Mouse (Mus musculus) c-Kit-positive CD71-positive TER-119-negative erythroid progenitor cells, embryonic 14.5 days (primary cell): Measurements from ENCODE around the gene Tbc1d10a.
A peak's percentile ranks its signal among the peaks of the same experiment; 100 is the strongest.

Experiments
- DNase-seq: peaks from one replicate; pipeline ENCODE4 v3.0.0-alpha.2; 2013; ENCODE audit warnings: low read depth

Tbc1d10a gene

GRCm38 (mm10) chr11:4216248-4217000 is 29.8 kb downstream of the Tbc1d10a start:
- DNase-seq: no peak

GRCm38 (mm10) chr11:4217914-4218629 is 31.5 kb downstream of the Tbc1d10a start, which contains the start of gene Castor1:
TSS of gene Castor1 (plus strand) at chr11:4218225.
- peak; percentile 86 for DNase-seq

GRCm38 (mm10) chr11:4218637-4219036 is 32.0 kb downstream of the Tbc1d10a start:
- no peak for DNase-seq

- no peak for DNase-seq
Measured at GRCm38 (mm10) chr11:4219317-4219751, 32.7 kb downstream of the Tbc1d10a start.

- no peak for DNase-seq
Measured at GRCm38 (mm10) chr11:4219908-4220307, 33.3 kb downstream of the Tbc1d10a start.

GRCm38 (mm10) chr11:4220443-4221400 is 34.1 kb downstream of the Tbc1d10a start:
- DNase-seq: no peak

- no peak for DNase-seq
Measured at GRCm38 (mm10) chr11:4222046-4222950, 35.7 kb downstream of the Tbc1d10a start.

- DNase-seq: peak; percentile 91
Measured at GRCm38 (mm10) chr11:4223393-4224188, 37.0 kb downstream of the Tbc1d10a start.

- DNase-seq: no peak
Measured at GRCm38 (mm10) chr11:4224223-4224622, 37.6 kb downstream of the Tbc1d10a start.

GRCm38 (mm10) chr11:4226569-4227325 is 40.2 kb downstream of the Tbc1d10a start:
- DNase-seq: no peak

- no peak for DNase-seq
Measured at GRCm38 (mm10) chr11:4228463-4228862, 41.9 kb downstream of the Tbc1d10a start.

GRCm38 (mm10) chr11:4229841-4230240 is 43.3 kb downstream of the Tbc1d10a start:
- no peak for DNase-seq

GRCm38 (mm10) chr11:4231435-4231834 is 44.8 kb downstream of the Tbc1d10a start:
- DNase-seq: no peak

- DNase-seq: no peak
Measured at GRCm38 (mm10) chr11:4232644-4233043, 46.1 kb downstream of the Tbc1d10a start.

GRCm38 (mm10) chr11:4235052-4235655 is 48.6 kb downstream of the Tbc1d10a start:
- no peak for DNase-seq

- DNase-seq: no peak
Measured at GRCm38 (mm10) chr11:4235665-4236545, 49.3 kb downstream of the Tbc1d10a start, which contains the start of gene Osm. TSS of gene Osm (plus strand) at chr11:4236420.

GRCm38 (mm10) chr11:4236546-4237067 is 50.0 kb downstream of the Tbc1d10a start:
- no peak for DNase-seq
